Mouse (Mus musculus) limb, embryonic 14.5 days (tissue): Measurements from ENCODE around the gene Btbd6. TPM values are rescaled to one million over a fixed set of nuclear protein-coding genes. Genes with fewer than 3 reads are reported as not detected.

Experiments
- ATAC-seq: fragments of 200-750 bp; cut with Nextera tagmentation; 2 replicates; pipeline ENCODE4 v1.8.0; 2017; ENCODE audit warnings: low read depth, moderate number of reproducible peaks, moderate TSS enrichment; ENCODE audit not compliant: low FRiP score
- DNase-seq: peaks from one replicate; pipeline ENCODE4 v3.0.0-alpha.2; 2015; ENCODE audit warnings: low spot score
- H3K27ac ChIP-seq: fragments of 300-500 bp; sonication (generic); replicated peaks from 2 replicates; pipeline ENCODE4 v1.5.1; 2014; ENCODE audit warnings: low read depth, mild to moderate bottlenecking, low read length, moderate library complexity, mixed read lengths
- H3K27me3 ChIP-seq: fragments of 300-500 bp; sonication (generic); 2 replicates; pipeline ENCODE4 v1.6.1; 2014; ENCODE audit warnings: low read length, mixed read lengths; ENCODE audit not compliant: control insufficient read depth, insufficient read depth
- H3K36me3 ChIP-seq: fragments of 300-500 bp; sonication (generic); 2 replicates; pipeline ENCODE4 v1.6.1; 2014; ENCODE audit warnings: mild to moderate bottlenecking, low read length, moderate library complexity, mixed read lengths; ENCODE audit not compliant: control insufficient read depth, insufficient read depth
- H3K4me1 ChIP-seq: fragments of 300-500 bp; sonication (generic); 2 replicates; pipeline ENCODE4 v1.6.1; 2014; ENCODE audit warnings: antibody characterized with exemption, low read length, mixed read lengths; ENCODE audit not compliant: control insufficient read depth, insufficient read depth
- H3K4me2 ChIP-seq: fragments of 300-500 bp; sonication (generic); replicated peaks from 2 replicates; pipeline ENCODE4 v1.6.1; 2014; ENCODE audit warnings: low read depth, mild to moderate bottlenecking, low read length, moderate library complexity; ENCODE audit not compliant: severe bottlenecking
- H3K4me3 ChIP-seq: fragments of 300-500 bp; sonication (generic); replicated peaks from 2 replicates; pipeline ENCODE4 v1.5.1; 2014; ENCODE audit warnings: low read length
- H3K9ac ChIP-seq: fragments of 300-500 bp; sonication (generic); 2 replicates; pipeline ENCODE4 v1.6.1; 2014; ENCODE audit warnings: mild to moderate bottlenecking, low read depth, low read length, moderate library complexity; ENCODE audit not compliant: severe bottlenecking
- H3K9me3 ChIP-seq: fragments of 300-500 bp; sonication (generic); 2 replicates; pipeline ENCODE4 v1.6.1; 2016; ENCODE audit warnings: low read length; ENCODE audit not compliant: control insufficient read depth
- POLR2A ChIP-seq: fragments of 200-500 bp; IDR thresholded peaks from 2 replicates; pipeline ENCODE4 v1.8.0; 2012; ENCODE audit warnings: inconsistent platforms, mild to moderate bottlenecking, moderate library complexity, borderline replicate concordance; ENCODE audit not compliant: insufficient read depth, insufficient read length; ENCODE audit errors: extremely low read depth
- WGBS: fragments of 180-500 bp; shearing (Covaris S2); extraction: QIAGEN DNeasy Blood & Tissue Kit; methylation state at CpG from one replicate; pipeline ENCODE4 v1.1.7; 2014; 5-methylcytosine and 5-hydroxymethylcytosine counted together
- polyA plus RNA-seq, 2 experiments: library from polyadenylated mRNA; depleted of rRNA in 1 of 2; stranded (reverse) in 1 of 2; unstranded in 1 of 2; fragments of >200 nt; fragmentation: Nextera tagmentation in 1 of 2; extraction: Ambion mirVana in 1 of 2; gene quantifications; 2 replicates each; pipeline versions ENCODE4 v1.2.1 to v1.2.3; 2012 to 2014

Btbd6 gene
- polyA plus RNA-seq, 2 experiments: 27.4 to 31.0 TPM

DNA sequence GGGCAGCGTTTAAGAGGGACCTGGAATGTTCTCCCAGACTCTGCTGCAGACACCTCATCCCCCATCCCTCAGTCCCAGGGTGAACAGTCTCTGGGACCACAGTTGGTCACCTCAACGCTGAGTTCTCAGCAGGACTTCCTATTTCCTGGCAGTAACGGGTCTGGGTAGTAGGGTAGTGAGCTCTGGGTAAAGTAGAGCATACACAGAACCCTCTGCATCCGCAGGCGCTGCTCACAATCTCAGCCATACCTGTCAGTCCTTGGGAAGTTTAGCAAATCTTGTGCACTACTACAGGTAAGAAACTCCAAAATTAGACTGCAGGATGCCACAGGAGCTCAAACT is 24.8 kb downstream of the Btbd6 start:
- no peak for ATAC-seq
- peaks cover 17% of the 10 kb centered on the region for H3K4me1 ChIP-seq
- no peaks in the 10 kb centered on the region for H3K9me3 ChIP-seq
- H3K9ac ChIP-seq: peak overlapping the region; percentile 95
- peak overlapping the region; percentile 95 for H3K27ac ChIP-seq
- no peak for DNase-seq
- H3K4me2 ChIP-seq: peak overlapping the region; percentile 70
- H3K4me3 ChIP-seq: peak overlapping the region; percentile 99
- no peak; the same call in 1 of the 2 replicates for TF ChIP-seq POLR2A
- H3K36me3 ChIP-seq: no peaks in the 10 kb centered on the region
- WGBS: under 1% methylated on average over 5 of the region's 5 CpGs
- no peaks in the 10 kb centered on the region for H3K27me3 ChIP-seq

DNA sequence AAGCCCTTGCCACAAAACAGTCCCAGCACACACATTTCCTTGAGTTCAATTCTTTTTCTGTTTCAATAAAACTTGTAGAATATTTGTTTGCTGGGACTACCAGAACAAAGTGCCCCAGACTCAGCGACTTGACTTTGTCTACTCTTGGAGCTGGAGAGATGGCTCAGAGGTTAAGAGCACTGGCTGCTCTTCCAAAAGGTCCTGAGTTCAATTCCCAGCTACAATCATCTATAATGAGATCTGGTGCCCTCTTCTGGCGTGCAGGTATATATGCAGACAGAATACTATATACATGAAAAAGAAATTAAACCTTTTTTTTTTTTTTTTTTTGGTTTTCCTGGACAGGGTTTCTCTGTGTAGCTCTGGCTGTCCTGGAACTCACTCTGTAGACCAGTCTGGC is 26.4 kb downstream of the Btbd6 start:
- no peaks in the 10 kb centered on the region for H3K36me3 ChIP-seq
- no peaks in the 10 kb centered on the region for H3K27me3 ChIP-seq
- ATAC-seq: no peak
- DNase-seq: no peak
- TF ChIP-seq POLR2A: no peak
- no peak overlapping the region for H3K4me3 ChIP-seq
- no peak overlapping the region for H3K9ac ChIP-seq
- WGBS: 40% methylated on average over 2 of the region's 2 CpGs
- H3K4me1 ChIP-seq: peaks cover 17% of the 10 kb centered on the region
- H3K9me3 ChIP-seq: no peaks in the 10 kb centered on the region
- no peak overlapping the region for H3K4me2 ChIP-seq
- no peak overlapping the region for H3K27ac ChIP-seq

DNA sequence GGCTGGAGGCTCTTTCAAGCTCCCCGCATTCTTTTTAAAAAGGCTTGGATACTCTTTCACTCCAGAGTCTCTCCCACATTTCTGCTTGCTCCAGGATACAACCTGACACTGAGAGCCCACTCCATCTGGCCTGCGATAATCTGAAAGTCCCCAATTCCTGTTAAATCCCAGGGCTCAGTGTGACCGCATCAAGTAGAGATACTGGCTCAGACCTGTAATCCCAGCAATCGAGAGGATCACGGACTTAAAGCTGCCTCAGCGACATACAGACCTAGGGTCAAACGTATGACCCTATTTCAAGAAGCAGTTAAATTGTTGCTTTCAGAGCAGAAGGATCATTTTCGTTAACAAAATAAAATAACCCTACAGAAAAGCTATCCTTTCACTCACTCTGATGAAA is 27.7 kb downstream of the Btbd6 start:
- no peak for ATAC-seq
- Histone ChIP-seq H3K36me3 (no peaks in the 10 kb centered on the region), H3K9me3 (no peaks in the 10 kb centered on the region), H3K9ac (no peak overlapping the region), H3K27ac (no peak overlapping the region), H3K4me1 (peaks cover 8% of the 10 kb centered on the region), H3K4me2 (no peak overlapping the region), H3K4me3 (no peak overlapping the region), H3K27me3 (no peaks in the 10 kb centered on the region)
- no peak for DNase-seq
- no peak for TF ChIP-seq POLR2A
- WGBS: 73% methylated on average over 8 of the region's 8 CpGs

DNA sequence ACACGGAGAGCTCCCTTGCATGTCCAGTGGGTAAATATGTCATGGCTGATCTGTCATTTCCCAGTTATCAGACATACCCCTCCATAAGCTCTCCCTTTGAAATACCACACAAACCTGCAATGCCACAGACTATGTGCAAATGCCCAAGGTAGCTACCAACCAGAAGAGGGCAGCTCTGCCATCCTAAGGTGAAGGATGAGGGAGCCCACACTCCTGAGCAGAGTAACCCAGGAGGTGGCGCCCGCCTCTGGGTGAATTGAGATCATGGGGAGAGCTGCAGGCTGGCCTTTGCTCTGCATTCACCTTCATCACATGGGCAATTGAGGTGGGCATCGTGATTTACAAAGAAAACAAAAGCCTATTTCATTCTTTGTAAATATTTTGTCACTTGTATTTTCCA is 28.7 kb downstream of the Btbd6 start:
- TF ChIP-seq POLR2A: no peak
- no peak overlapping the region for H3K9ac ChIP-seq
- DNase-seq (no peak), ATAC-seq (no peak)
- H3K4me2 ChIP-seq: no peak overlapping the region
- 46% methylated on average over 4 of the region's 4 CpGs for WGBS
- no peak overlapping the region for H3K4me3 ChIP-seq
- no peaks in the 10 kb centered on the region for H3K27me3 ChIP-seq
- no peaks in the 10 kb centered on the region for H3K36me3 ChIP-seq
- H3K27ac ChIP-seq: no peak overlapping the region
- peaks cover 4% of the 10 kb centered on the region; the same call in 1 of the 2 replicates for H3K4me1 ChIP-seq
- no peaks in the 10 kb centered on the region for H3K9me3 ChIP-seq

DNA sequence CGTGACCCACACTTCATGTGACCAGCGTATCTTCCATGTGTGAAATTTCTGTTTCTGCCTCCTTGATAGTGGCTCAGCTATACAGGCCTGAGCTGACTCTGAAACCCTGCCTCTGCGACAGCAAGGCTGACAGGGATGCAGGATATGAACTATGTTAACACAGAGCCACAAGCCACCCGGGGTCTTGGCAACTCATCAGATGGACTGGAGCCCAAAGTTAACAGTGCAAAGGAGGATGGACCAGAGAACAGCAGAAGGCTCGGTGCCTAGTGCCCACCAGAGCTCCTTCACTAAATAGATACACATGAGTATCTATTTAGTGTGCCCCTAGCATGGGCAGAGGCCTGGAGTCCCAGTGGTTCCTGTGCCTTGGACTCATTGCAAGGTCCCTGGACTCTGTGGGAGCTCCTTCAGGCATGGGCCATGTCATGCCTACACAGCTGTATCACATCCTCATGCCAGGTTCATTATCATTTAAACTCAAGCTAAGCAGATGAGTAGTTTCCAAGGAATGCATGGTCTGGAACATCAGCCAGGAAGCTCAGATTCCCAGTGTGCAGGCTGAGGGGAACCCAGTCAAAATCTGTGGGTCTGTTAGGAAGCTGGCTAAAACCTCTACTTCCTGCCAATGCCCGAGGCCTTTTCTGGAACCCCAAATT is 35.5 kb downstream of the Btbd6 start:
- Histone ChIP-seq H3K4me3 (no peak overlapping the region), H3K27ac (no peak overlapping the region), H3K4me1 (peaks cover 20% of the 10 kb centered on the region), H3K9me3 (no peaks in the 10 kb centered on the region), H3K9ac (no peak overlapping the region), H3K36me3 (no peaks in the 10 kb centered on the region), H3K4me2 (no peak overlapping the region), H3K27me3 (no peaks in the 10 kb centered on the region)
- WGBS: 82% methylated on average over 6 of the region's 6 CpGs
- TF ChIP-seq POLR2A: no peak
- ATAC-seq: no peak
- DNase-seq: no peak
